Comparison of ENCODE assay signal across 15 mouse cellular contexts in genomic region chr4:117646926-117647755, GRCm38 (mm10). TPM values are rescaled to one million over a fixed set of nuclear protein-coding genes. Genes with fewer than 3 reads are reported as not detected.
DNase-seq lines count a peak whose midpoint lies in the region; ATAC-seq and TF ChIP-seq lines count a peak whose summit lies in the region.
"Had no signal": no experiment of that assay in that cellular context is flagged by ENCODE, and none has a peak within 500 bp of the region (broad histone marks: within the 10 kb centered on the region; RNA-seq: fewer than 3 reads in every experiment).

No protein-coding gene starts in this region.

- H3K4me1 ChIP-seq in heart, embryonic 12.5 days (replicated peaks), result peaks cover 48% of the 10 kb centered on the region
- H3K4me1 ChIP-seq in forebrain, embryonic 16.5 days (replicated peaks; ENCODE audit: control insufficient read depth, insufficient read depth, low read length), result peaks cover 52% of the 10 kb centered on the region
- H3K4me1 ChIP-seq in limb, embryonic 14.5 days (ENCODE audit: control insufficient read depth, insufficient read depth, low read length), result peaks cover 29% of the 10 kb centered on the region
- peaks cover 61% of the 10 kb centered on the region for H3K4me1 ChIP-seq in neural tube, embryonic 13.5 days (replicated peaks)

- no peak overlapping the region for H3K27ac ChIP-seq in heart, embryonic 12.5 days (ENCODE audit: poor library complexity, severe bottlenecking)
- no peak overlapping the region for H3K27ac ChIP-seq in forebrain, embryonic 16.5 days (ENCODE audit: low read length)
- no peak overlapping the region for H3K27ac ChIP-seq in limb, embryonic 14.5 days (replicated peaks; ENCODE audit: low read depth, low read length)
- H3K27ac ChIP-seq in neural tube, embryonic 13.5 days (replicated peaks), result peak overlapping the region; percentile 91

- no peaks in the 10 kb centered on the region for H3K9me3 ChIP-seq in heart, embryonic 12.5 days (replicated peaks)
- no peaks in the 10 kb centered on the region for H3K9me3 ChIP-seq in forebrain, embryonic 16.5 days (ENCODE audit: control insufficient read depth, low read length)
- H3K9me3 ChIP-seq in limb, embryonic 14.5 days (ENCODE audit: control insufficient read depth, low read length), result no peaks in the 10 kb centered on the region
- no peaks in the 10 kb centered on the region for H3K9me3 ChIP-seq in neural tube, embryonic 13.5 days

- H3K27me3 ChIP-seq in heart, embryonic 12.5 days (replicated peaks), result no peaks in the 10 kb centered on the region
- H3K27me3 ChIP-seq in forebrain, embryonic 16.5 days (replicated peaks; ENCODE audit: control insufficient read depth, insufficient read depth, low read length), result no peaks in the 10 kb centered on the region
- no peaks in the 10 kb centered on the region for H3K27me3 ChIP-seq in limb, embryonic 14.5 days (ENCODE audit: control insufficient read depth, insufficient read depth, low read length)
- H3K27me3 ChIP-seq in neural tube, embryonic 13.5 days, result no peaks in the 10 kb centered on the region

- no peak overlapping the region for H3K4me2 ChIP-seq in heart, embryonic 12.5 days
- no peak overlapping the region for H3K4me2 ChIP-seq in forebrain, embryonic 16.5 days (ENCODE audit: low read length)
- H3K4me2 ChIP-seq in limb, embryonic 14.5 days (replicated peaks; ENCODE audit: low read depth, low read length, severe bottlenecking), result no peak overlapping the region
- no peak overlapping the region for H3K4me2 ChIP-seq in neural tube, embryonic 13.5 days

- H3K4me3 ChIP-seq in heart, embryonic 12.5 days, result no peak overlapping the region
- no peak overlapping the region for H3K4me3 ChIP-seq in forebrain, embryonic 16.5 days (replicated peaks; ENCODE audit: low read length)
- H3K4me3 ChIP-seq in limb, embryonic 14.5 days (replicated peaks; ENCODE audit: low read length), result no peak overlapping the region
- no peak overlapping the region for H3K4me3 ChIP-seq in neural tube, embryonic 13.5 days

- H3K9ac ChIP-seq in heart, embryonic 12.5 days, result peak overlapping the region; percentile 2; the same call in 1 of the 2 replicates
- H3K9ac ChIP-seq in forebrain, embryonic 16.5 days (replicated peaks; ENCODE audit: low read depth, low read length), result 0 out of 2 replicates have a peak overlapping the region, but pooled peaks have one; percentile 1
- H3K9ac ChIP-seq in limb, embryonic 14.5 days (ENCODE audit: low read depth, low read length, severe bottlenecking), result 0 out of 2 replicates have a peak overlapping the region, but pooled peaks have one; percentile 21
- peak overlapping the region; percentile 0; the same call in 1 of the 2 replicates for H3K9ac ChIP-seq in neural tube, embryonic 13.5 days
- H3K9ac ChIP-seq: liver, postnatal 0 days had no signal

- no peak for TF ChIP-seq POLR2A in limb, embryonic 14.5 days (IDR thresholded peaks at IDR 0.05; ENCODE audit: borderline replicate concordance, extremely low read depth, insufficient read depth, insufficient read length)

- peaks cover 15% of the 10 kb centered on the region for H3K36me3 ChIP-seq in heart, embryonic 12.5 days
- H3K36me3 ChIP-seq in forebrain, embryonic 16.5 days (ENCODE audit: control insufficient read depth, insufficient read depth), result no peaks in the 10 kb centered on the region
- H3K36me3 ChIP-seq in limb, embryonic 14.5 days (ENCODE audit: control insufficient read depth, insufficient read depth, low read length), result peaks cover 23% of the 10 kb centered on the region
- H3K36me3 ChIP-seq in neural tube, embryonic 13.5 days, result no peaks in the 10 kb centered on the region

- 54% methylated on average over 23 of the region's 23 CpGs for WGBS in heart, embryonic 12.5 days
- WGBS in forebrain, embryonic 16.5 days, result 18% methylated on average over 23 of the region's 23 CpGs
- 70% methylated on average over 23 of the region's 23 CpGs for WGBS in limb, embryonic 14.5 days
- 43% methylated on average over 23 of the region's 23 CpGs for WGBS in neural tube, embryonic 13.5 days

- ATAC-seq in heart, embryonic 12.5 days (ENCODE audit: insufficient number of reproducible peaks, low FRiP score), result no peak
- no peak for ATAC-seq in forebrain, embryonic 16.5 days
- ATAC-seq in limb, embryonic 14.5 days (ENCODE audit: low FRiP score, low read depth), result no peak
- no peak for ATAC-seq in neural tube, embryonic 13.5 days (ENCODE audit: low read depth)
- ATAC-seq: liver, postnatal 0 days had no signal

- intact Hi-C loops in left cerebral cortex, postnatal 36 days (cut with DNase I), result no loop called here

- no peak for DNase-seq in heart, adult 9 months (ENCODE audit: low spot score in 2 of 2)
- no peak for DNase-seq in limb, embryonic 14.5 days (ENCODE audit: low spot score)
- DNase-seq in left cerebral cortex, postnatal 36 days (ENCODE audit: low spot score in 2 of 2), result no peak
- no peak for DNase-seq in gastrocnemius, adult 8-10 months (ENCODE audit: low spot score in 2 of 2)
- DNase-seq in left cerebral cortex, adult 18-20 months (ENCODE audit: low spot score in 2 of 2), result no peak
- DNase-seq: adrenal gland, postnatal 36 days; B cell, adult 2 months; cerebellum, adult 11 months; gastrocnemius, postnatal 25 days; heart, postnatal 10 days; kidney, adult 8-10 months; liver, postnatal 0 days had no signal

RNA-seq across cellular contexts. Expression of gene Dmap1, which starts 34.9 kb away (rescaled TPM):
- 44.0 and 47.2 TPM in 2 replicates for polyA plus RNA-seq in heart, embryonic 12.5 days (2016; fragmentation: Nextera tagmentation; extraction: Ambion mirVana)
- 80.1 and 80.4 TPM in 2 replicates for polyA plus RNA-seq in forebrain, embryonic 16.5 days (2015; fragmentation: Nextera tagmentation; extraction: Ambion mirVana)
- polyA plus RNA-seq in limb, embryonic 14.5 days (2012; rRNA removed), result 51.7 and 57.5 TPM in 2 replicates
- 66.8 and 72.4 TPM in 2 replicates for polyA plus RNA-seq in limb, embryonic 14.5 days (2014; fragmentation: Nextera tagmentation; extraction: Ambion mirVana)
- 67.3 and 70.8 TPM in 2 replicates for polyA plus RNA-seq in neural tube, embryonic 13.5 days (2015; fragmentation: Nextera tagmentation; extraction: Ambion mirVana)
- 10 to 100 TPM; 37.9 to 41.1 TPM for total RNA-seq in left cerebral cortex, postnatal 36 days (2021)
- 10 to 100 TPM; 16.2 to 18.6 (median 16.5) TPM for total RNA-seq in gastrocnemius, adult 8-10 months (2022)
- 10 to 100 TPM; 38.8 to 39.6 TPM for total RNA-seq in left cerebral cortex, adult 18-20 months (2021)
